Mouse (Mus musculus) gastrocnemius, postnatal 4 days (tissue): ENCODE results near the gene Mpp2. TPM values are rescaled to one million over a fixed set of nuclear protein-coding genes. Genes with fewer than 3 reads are reported as not detected.
A peak's percentile ranks its signal among the peaks of the same experiment; 100 is the strongest.

Experiments
- DNase-seq, 2 experiments: peaks; one replicate each; pipeline ENCODE4 v3.0.0; 2021 to 2022; ENCODE audit warnings: low spot score in 2 of 2, mixed read lengths in 2 of 2
- total RNA-seq, 2 experiments: library from RNA; stranded (reverse); gene quantifications; 2 replicates each; pipeline ENCODE4 v1.2.3; 2021

Gene Mpp2
- total RNA-seq, 2 experiments from 2014 or later = 1.7 to 2.5 TPM

DNA sequence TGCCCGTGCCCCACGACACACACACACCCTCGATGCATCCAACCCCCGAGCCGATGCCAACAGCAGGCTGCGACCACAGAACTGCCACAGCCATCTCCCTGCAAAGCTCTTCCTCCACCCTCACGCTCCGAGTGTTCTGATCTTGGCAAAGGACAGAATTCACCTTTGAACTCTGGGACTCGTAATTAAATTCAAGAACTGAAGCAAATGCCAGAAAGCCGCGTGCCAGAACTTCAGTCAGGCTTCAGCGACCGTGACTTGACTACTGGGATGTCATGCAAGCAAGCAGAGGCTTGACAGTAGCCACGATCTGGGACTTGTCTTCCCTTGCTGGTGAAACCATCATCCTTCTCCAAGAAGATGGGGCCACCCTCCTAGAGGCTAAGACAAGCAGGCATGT lies 14.6 kb downstream of the Mpp2 start:
- no peak for DNase-seq

- no peak for DNase-seq
These were observed 15.6 kb downstream of the Mpp2 start for GRCm38 (mm10) chr11:102072729-102073128.

GRCm38 (mm10) chr11:102070426-102070825 lies 17.9 kb downstream of the Mpp2 start:
- no peak for DNase-seq

GRCm38 (mm10) chr11:102069633-102070032 lies 18.7 kb downstream of the Mpp2 start:
- DNase-seq = no peak

- no peak for DNase-seq
These were observed 19.3 kb downstream of the Mpp2 start for GRCm38 (mm10) chr11:102068969-102069368.

DNA sequence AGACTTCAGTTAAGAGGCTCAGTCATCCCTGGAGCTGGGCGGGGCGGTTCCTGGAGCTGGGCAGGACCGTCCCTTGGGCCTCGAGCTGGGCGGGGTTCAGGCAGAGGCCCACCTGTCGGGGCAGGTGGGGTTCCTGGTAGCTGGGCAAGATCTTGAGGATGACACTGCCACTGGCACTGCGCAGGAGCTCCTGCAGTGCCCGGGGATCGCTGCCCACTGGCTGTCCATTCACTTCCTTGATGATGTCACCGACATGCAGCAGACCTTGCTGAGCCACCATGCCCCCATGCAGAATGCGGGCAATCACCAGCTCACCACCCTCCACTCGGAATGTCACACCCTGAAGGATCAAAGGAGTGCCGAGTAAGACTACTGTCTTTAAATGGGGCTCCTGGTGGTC lies 25.2 kb downstream of the Mpp2 start:
- DNase-seq = no peak

GRCm38 (mm10) chr11:102061941-102062473 lies 26.3 kb downstream of the Mpp2 start:
- DNase-seq = no peak

GRCm38 (mm10) chr11:102061236-102061940 lies 26.9 kb downstream of the Mpp2 start:
- peak; percentile 58 to 69 for DNase-seq

DNA sequence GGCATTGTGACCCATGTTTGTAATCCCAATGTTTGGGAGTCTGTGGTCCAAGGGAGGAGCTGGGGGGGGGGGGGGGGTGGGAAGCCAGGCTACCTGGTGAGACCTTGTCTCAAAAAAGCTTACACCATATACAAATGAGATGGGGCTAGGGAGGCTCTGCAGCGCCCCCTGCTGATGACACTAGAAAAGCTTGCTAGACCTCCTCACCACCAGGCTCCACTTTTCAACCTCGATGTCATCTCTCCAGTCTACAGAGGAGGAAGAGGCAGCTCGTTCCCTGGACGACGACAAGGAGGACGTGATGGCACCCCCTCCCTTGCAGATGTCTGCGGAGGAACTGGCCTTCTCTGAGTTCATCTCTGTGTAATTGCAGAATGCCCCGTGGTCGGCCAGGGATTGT lies 34.5 kb downstream of the Mpp2 start:
- no peak for DNase-seq

GRCm38 (mm10) chr11:102053183-102053582 lies 35.1 kb downstream of the Mpp2 start:
- no peak for DNase-seq

- no peak for DNase-seq
These were observed 35.6 kb downstream of the Mpp2 start for GRCm38 (mm10) chr11:102052697-102053096.

- DNase-seq = no peak
These were observed 36.4 kb downstream of the Mpp2 start for GRCm38 (mm10) chr11:102051954-102052353.

DNA sequence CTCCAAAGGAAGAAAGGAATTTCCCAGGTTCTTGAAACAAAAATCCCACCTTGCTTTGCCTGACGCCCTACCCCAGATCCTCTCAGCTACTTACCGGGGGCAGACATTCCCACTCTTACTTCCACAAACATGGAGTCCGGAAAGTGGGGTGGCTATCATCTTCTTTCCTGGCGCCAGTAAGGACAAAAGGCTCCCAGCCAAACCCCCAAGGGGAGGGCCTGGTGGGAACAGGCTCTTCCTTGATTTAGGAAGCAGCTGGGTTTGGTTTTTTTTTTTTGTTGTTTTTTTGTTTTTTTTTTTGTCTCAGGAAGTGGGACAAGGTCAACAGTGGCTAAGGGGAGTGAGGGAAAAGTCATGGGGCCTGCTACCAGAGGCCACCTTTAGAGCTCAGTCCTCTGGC lies 36.8 kb downstream of the Mpp2 start:
- peak in 1 of 2 experiments; percentile 45 for DNase-seq

GRCm38 (mm10) chr11:102049875-102050482 lies 38.3 kb downstream of the Mpp2 start:
- DNase-seq = no peak

DNA sequence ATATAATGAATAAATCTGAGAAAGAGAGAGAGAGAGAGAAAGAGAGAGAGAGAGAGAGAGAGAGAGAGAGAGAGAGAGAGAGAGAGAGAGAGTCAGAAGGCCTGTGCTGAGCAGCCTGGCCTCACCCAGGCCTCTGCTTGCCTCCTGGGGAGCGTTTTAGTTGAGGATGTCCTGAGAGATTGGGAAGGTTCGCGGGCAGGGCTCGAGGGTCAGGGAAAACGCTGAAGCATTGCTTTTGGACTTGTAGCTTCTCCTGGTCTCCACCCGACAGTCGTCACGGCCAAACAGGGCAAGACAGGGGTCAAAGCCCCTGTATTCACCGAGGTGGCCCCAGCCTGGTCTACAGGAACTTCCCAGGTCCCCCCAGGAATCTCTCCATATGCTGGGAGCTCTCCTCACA lies 41.7 kb downstream of the Mpp2 start:
- no peak for DNase-seq

DNA sequence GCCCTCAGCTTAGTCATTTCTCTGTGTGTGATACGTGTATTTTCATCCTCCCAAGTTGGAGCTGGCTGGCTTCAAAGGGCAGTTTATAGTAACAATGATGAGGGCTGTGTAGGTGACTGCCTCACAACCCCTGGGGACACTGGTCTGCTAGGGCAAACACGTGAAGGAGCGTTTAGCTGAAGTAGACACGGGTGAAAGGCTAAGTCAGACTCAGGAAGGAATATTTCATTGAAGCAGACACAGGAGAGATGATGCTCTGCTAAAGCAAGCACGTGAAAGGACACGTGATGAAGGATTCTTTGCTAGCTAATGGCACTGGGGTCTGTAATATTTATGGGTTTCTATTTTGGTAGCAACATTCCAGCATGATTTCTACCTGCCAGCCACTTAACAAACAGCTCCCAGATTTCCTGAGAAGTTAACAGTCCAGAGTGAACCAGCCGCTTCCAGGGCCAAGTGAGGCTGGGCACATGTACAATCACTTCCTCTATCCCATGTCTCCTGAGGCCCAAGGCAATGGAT lies 43.6 kb downstream of the Mpp2 start:
- no peak for DNase-seq

- no peak for DNase-seq
These were observed 44.9 kb downstream of the Mpp2 start for GRCm38 (mm10) chr11:102043381-102043780.

GRCm38 (mm10) chr11:102042971-102043370 lies 45.3 kb downstream of the Mpp2 start:
- no peak for DNase-seq

DNA sequence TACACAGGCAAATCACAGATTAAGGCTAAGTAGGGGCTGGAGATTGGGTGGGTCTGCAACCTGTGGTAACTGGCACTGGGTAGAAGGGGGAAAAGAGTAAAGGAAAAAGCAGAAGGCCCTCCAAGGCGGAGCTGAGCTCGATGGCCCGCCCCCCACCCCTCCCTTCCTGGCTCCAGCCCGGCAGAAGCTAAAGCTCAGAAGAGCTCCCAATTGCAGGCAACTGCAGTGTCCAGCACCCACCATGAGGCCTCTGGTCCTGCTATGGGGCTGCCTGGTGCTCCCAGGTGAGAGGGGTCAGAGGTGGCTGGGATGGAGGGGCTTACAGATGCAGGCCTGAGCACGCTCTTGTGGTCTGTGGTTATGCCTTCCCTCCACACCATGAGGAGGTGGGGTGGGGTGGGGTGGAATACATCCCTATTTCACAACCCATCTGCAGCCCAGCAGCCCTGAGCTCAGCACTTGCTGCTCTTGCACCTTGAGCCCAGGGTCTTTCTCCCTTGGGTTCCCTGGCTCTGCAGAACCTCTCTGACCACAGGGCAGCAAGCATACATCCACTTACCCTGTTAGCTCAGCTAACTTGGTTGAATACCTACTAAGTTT lies 46.9 kb downstream of the Mpp2 start, which contains the start of gene Cd300lg:
Gene Cd300lg, plus strand, starts transcription at position 160 of the 600 bp plus-strand sequence.
- DNase-seq = no peak

- no peak for DNase-seq
These were observed 47.7 kb downstream of the Mpp2 start for GRCm38 (mm10) chr11:102040646-102041045.

DNA sequence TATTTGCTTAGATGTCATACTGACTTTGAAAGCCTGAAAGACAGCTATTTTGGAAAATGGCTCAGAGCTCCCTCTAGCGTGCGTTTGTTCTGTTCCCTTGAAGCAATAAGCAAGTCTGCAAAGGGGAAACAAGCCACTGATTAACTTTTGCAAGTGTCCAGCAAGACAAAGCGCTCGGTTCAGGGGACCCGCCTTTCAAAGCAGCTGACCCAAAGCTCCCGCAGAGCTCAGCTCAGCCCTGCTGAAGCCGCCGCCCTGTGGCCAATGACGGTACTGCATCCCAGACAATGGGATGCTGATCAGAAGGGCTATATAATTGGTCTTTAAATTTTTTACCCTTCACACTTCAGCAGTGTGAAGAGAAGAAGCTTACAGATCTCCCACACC lies 48.2 kb downstream of the Mpp2 start:
- DNase-seq = peak; percentile 84 to 88
